Mouse (Mus musculus): Measurements from ENCODE around the gene Cacna1f. TPM values are rescaled to one million over a fixed set of nuclear protein-coding genes. Genes with fewer than 3 reads are reported as not detected.
A peak's percentile ranks its signal among the peaks of the same experiment; 100 is the strongest.

Gene Cacna1f
- polyA plus RNA-seq, 1 experiment from 2014 or later: 0.35 TPM

- Histone ChIP-seq H3K36me3 (0 out of 2 replicates have a peak, but pooled peaks cover 3% of the 10 kb centered on the region), H3K9ac (replicated peaks) (peak within 1 kb of the TSS; percentile 41), H3K4me1 (peaks cover 6% of the 10 kb centered on the region), H3K4me2 (peak within 1 kb of the TSS; percentile 60), H3K27ac (replicated peaks) (peak within 1 kb of the TSS; percentile 78), H3K4me3 (replicated peaks) (peak within 1 kb of the TSS; percentile 49), H3K9me3 (replicated peaks) (no peaks in the 10 kb centered on the region), H3K27me3 (replicated peaks) (no peaks in the 10 kb centered on the region)
- peak; percentile 90 for ATAC-seq (ENCODE audit: low FRiP score)
- WGBS: 15% methylated on average over 36 of the region's 42 CpGs
Observed at GRCm38 (mm10) chrX:7638401-7639091, 31.7 kb downstream of the Cacna1f start, which contains the start of gene Syp. Gene Syp, plus strand, starts transcription at chrX:7638471.

GRCm38 (mm10) chrX:7639536-7640325, 32.8 kb downstream of the Cacna1f start:
- peak; percentile 46 for ATAC-seq (ENCODE audit: low FRiP score)
- Histone ChIP-seq H3K4me1 (peaks cover 6% of the 10 kb centered on the region), H3K9me3 (replicated peaks) (no peaks in the 10 kb centered on the region), H3K36me3 (peaks cover 8% of the 10 kb centered on the region; the same call in 1 of the 2 replicates), H3K4me3 (replicated peaks) (peak overlapping the region; percentile 49), H3K27ac (replicated peaks) (peak overlapping the region; percentile 78), H3K9ac (replicated peaks) (peak overlapping the region; percentile 41), H3K4me2 (peak overlapping the region; percentile 60), H3K27me3 (replicated peaks) (no peaks in the 10 kb centered on the region)
- 25% methylated on average over 13 of the region's 13 CpGs for WGBS

- no peak overlapping the region for H3K9ac ChIP-seq (replicated peaks)
- H3K27ac ChIP-seq (replicated peaks): no peak overlapping the region
Observed at GRCm38 (mm10) chrX:7640785-7641184, 33.9 kb downstream of the Cacna1f start.

GRCm38 (mm10) chrX:7645349-7645748, 38.5 kb downstream of the Cacna1f start:
- H3K9ac ChIP-seq (replicated peaks): no peak overlapping the region
- no peak for ATAC-seq (ENCODE audit: low FRiP score)
- H3K9me3 ChIP-seq (replicated peaks): no peaks in the 10 kb centered on the region
- peaks cover 9% of the 10 kb centered on the region for H3K4me1 ChIP-seq
- WGBS: 20% methylated on average over 5 of the region's 5 CpGs
- no peak overlapping the region for H3K4me2 ChIP-seq
- no peaks in the 10 kb centered on the region for H3K27me3 ChIP-seq (replicated peaks)
- H3K4me3 ChIP-seq (replicated peaks): no peak overlapping the region
- H3K27ac ChIP-seq (replicated peaks): no peak overlapping the region
- H3K36me3 ChIP-seq: peaks cover 9% of the 10 kb centered on the region; the same call in 1 of the 2 replicates

More at GRCm38 (mm10) chrX:7640785-7641184, 33.9 kb downstream of the Cacna1f start:
- Histone ChIP-seq H3K36me3 (peaks cover 9% of the 10 kb centered on the region; the same call in 1 of the 2 replicates), H3K9me3 (replicated peaks) (no peaks in the 10 kb centered on the region), H3K27me3 (replicated peaks) (no peaks in the 10 kb centered on the region), H3K4me1 (peaks cover 6% of the 10 kb centered on the region), H3K4me3 (replicated peaks) (peak overlapping the region; percentile 23), H3K4me2 (peak overlapping the region; percentile 60)
- 44% methylated on average over 12 of the region's 12 CpGs for WGBS
- ATAC-seq (ENCODE audit: low FRiP score): no peak

- peak overlapping the region; percentile 38 for H3K4me3 ChIP-seq (replicated peaks)
- H3K36me3 ChIP-seq: peaks cover 10% of the 10 kb centered on the region; the same call in 1 of the 2 replicates
- peak overlapping the region; percentile 65 for H3K27ac ChIP-seq (replicated peaks)
- peak; percentile 93 for ATAC-seq (ENCODE audit: low FRiP score)
- H3K9ac ChIP-seq (replicated peaks): peak overlapping the region; percentile 40
- H3K9me3 ChIP-seq (replicated peaks): no peaks in the 10 kb centered on the region
- peaks cover 3% of the 10 kb centered on the region for H3K4me1 ChIP-seq
- H3K27me3 ChIP-seq (replicated peaks): no peaks in the 10 kb centered on the region
- whole genome bisulfite sequencing: 21% methylated on average over 25 of the region's 25 CpGs
- peak overlapping the region; percentile 55 for H3K4me2 ChIP-seq
Observed at GRCm38 (mm10) chrX:7648671-7649304, 41.9 kb downstream of the Cacna1f start.

GRCm38 (mm10) chrX:7657221-7657639, 50.3 kb downstream of the Cacna1f start, which contains the start of gene Prickle3:
Gene Prickle3, plus strand, starts transcription at chrX:7657260.
- Histone ChIP-seq H3K4me1 (0 out of 2 replicates have a peak, but pooled peaks cover 4% of the 10 kb centered on the region), H3K9ac (replicated peaks) (0 out of 2 replicates have a peak within 1 kb of the TSS, but pooled peaks have one; percentile 23), H3K4me3 (replicated peaks) (peak within 1 kb of the TSS; percentile 26), H3K9me3 (replicated peaks) (no peaks in the 10 kb centered on the region), H3K27ac (replicated peaks) (no peak within 1 kb of the TSS), H3K27me3 (replicated peaks) (no peaks in the 10 kb centered on the region), H3K36me3 (peaks cover 1% of the 10 kb centered on the region; the same call in 1 of the 2 replicates), H3K4me2 (peak within 1 kb of the TSS; percentile 48)
- no peak for ATAC-seq (ENCODE audit: low FRiP score)
- 33% methylated on average over 26 of the region's 26 CpGs for WGBS

GRCm38 (mm10) chrX:7658031-7658784, 51.3 kb downstream of the Cacna1f start:
- no peaks in the 10 kb centered on the region for H3K27me3 ChIP-seq (replicated peaks)
- H3K9me3 ChIP-seq (replicated peaks): no peaks in the 10 kb centered on the region
- ATAC-seq (ENCODE audit: low FRiP score): no peak
- no peak overlapping the region for H3K9ac ChIP-seq (replicated peaks)
- H3K4me1 ChIP-seq: 0 out of 2 replicates have a peak, but pooled peaks cover 4% of the 10 kb centered on the region
- no peaks in the 10 kb centered on the region for H3K36me3 ChIP-seq
- H3K4me3 ChIP-seq (replicated peaks): no peak overlapping the region
- WGBS: 31% methylated on average over 11 of the region's 15 CpGs
- H3K4me2 ChIP-seq: peak overlapping the region; percentile 48
- H3K27ac ChIP-seq (replicated peaks): no peak overlapping the region

- Histone ChIP-seq H3K27me3 (replicated peaks) (no peaks in the 10 kb centered on the region), H3K4me1 (0 out of 2 replicates have a peak, but pooled peaks cover 4% of the 10 kb centered on the region), H3K4me2 (no peak overlapping the region), H3K9me3 (replicated peaks) (no peaks in the 10 kb centered on the region), H3K36me3 (no peaks in the 10 kb centered on the region), H3K4me3 (replicated peaks) (no peak overlapping the region), H3K27ac (replicated peaks) (no peak overlapping the region), H3K9ac (replicated peaks) (no peak overlapping the region)
- no peak for ATAC-seq (ENCODE audit: low FRiP score)
- 50% methylated on average over 11 of the region's 11 CpGs for WGBS
Observed at GRCm38 (mm10) chrX:7658785-7659589, 52.1 kb downstream of the Cacna1f start.

GRCm38 (mm10) chrX:7661086-7661485, 54.2 kb downstream of the Cacna1f start:
- no peak overlapping the region for H3K9ac ChIP-seq (replicated peaks)
- no peak overlapping the region for H3K4me3 ChIP-seq (replicated peaks)
- no peaks in the 10 kb centered on the region for H3K9me3 ChIP-seq (replicated peaks)
- 0 out of 2 replicates have a peak, but pooled peaks cover 4% of the 10 kb centered on the region for H3K4me1 ChIP-seq
- no peak overlapping the region for H3K27ac ChIP-seq (replicated peaks)
- H3K27me3 ChIP-seq (replicated peaks): no peaks in the 10 kb centered on the region
- no peak overlapping the region for H3K4me2 ChIP-seq
- WGBS: 81% methylated on average over 4 of the region's 4 CpGs
- no peaks in the 10 kb centered on the region for H3K36me3 ChIP-seq
- no peak for ATAC-seq (ENCODE audit: low FRiP score)

- no peak overlapping the region for H3K27ac ChIP-seq (replicated peaks)
- H3K4me2 ChIP-seq: no peak overlapping the region
- WGBS: 57% methylated on average over 3 of the region's 3 CpGs
- no peak overlapping the region for H3K9ac ChIP-seq (replicated peaks)
- no peak overlapping the region for H3K4me3 ChIP-seq (replicated peaks)
- H3K36me3 ChIP-seq: no peaks in the 10 kb centered on the region
- no peaks in the 10 kb centered on the region for H3K4me1 ChIP-seq
- H3K27me3 ChIP-seq (replicated peaks): no peaks in the 10 kb centered on the region
- no peaks in the 10 kb centered on the region for H3K9me3 ChIP-seq (replicated peaks)
- no peak for ATAC-seq (ENCODE audit: low FRiP score)
Observed at GRCm38 (mm10) chrX:7662936-7663335, 56.1 kb downstream of the Cacna1f start.

Measured in neural tube, embryonic 15.5 days (tissue).